Mouse (Mus musculus) heart, adult 9 months (tissue): Measurements from ENCODE around the gene Mtor.

Source experiments
- DNase-seq, 2 experiments: peaks; one replicate each; pipeline ENCODE4 v3.0.0; 2022; ENCODE audit warnings: low spot score in 2 of 2

Gene Mtor

GRCm38 (mm10) chr4:148593996-148594395 lies 145.6 kb downstream of the Mtor start:
- no peak for DNase-seq

- no peak for DNase-seq
Measured at GRCm38 (mm10) chr4:148595916-148596315, 147.5 kb downstream of the Mtor start.

- no peak for DNase-seq
Measured at GRCm38 (mm10) chr4:148596731-148597130, 148.3 kb downstream of the Mtor start.

GRCm38 (mm10) chr4:148598826-148599225 lies 150.4 kb downstream of the Mtor start:
- DNase-seq, result no peak

- DNase-seq, result no peak
Measured at GRCm38 (mm10) chr4:148600316-148600715, 151.9 kb downstream of the Mtor start.

- no peak for DNase-seq
Measured at GRCm38 (mm10) chr4:148601871-148602270, 153.5 kb downstream of the Mtor start.

GRCm38 (mm10) chr4:148602357-148603120 lies 154.1 kb downstream of the Mtor start, which contains the start of gene Masp2:
Masp2 (plus strand) TSS chr4:148602554.
- DNase-seq, result no peak

- no peak for DNase-seq
Measured at GRCm38 (mm10) chr4:148603376-148604139, 155.1 kb downstream of the Mtor start.

- no peak for DNase-seq
Measured at GRCm38 (mm10) chr4:148604141-148604540, 155.7 kb downstream of the Mtor start.

GRCm38 (mm10) chr4:148604541-148605165 lies 156.2 kb downstream of the Mtor start:
- peak in 1 of 2 experiments; percentile 19 for DNase-seq
